Mouse (Mus musculus) retina, postnatal 7 days (tissue): Measurements from ENCODE around the gene Ppif.

Source experiments
- DNase-seq: peaks from one replicate; pipeline ENCODE4 v3.0.0-alpha.2; 2012; ENCODE audit warnings: low read depth, low spot score

Ppif gene

GRCm38 (mm10) chr14:25736589-25736988 is 42.6 kb downstream of the Ppif start:
- no peak for DNase-seq

- DNase-seq, result no peak
Measured at GRCm38 (mm10) chr14:25738591-25739001, 44.6 kb downstream of the Ppif start.

- DNase-seq, result no peak
Measured at GRCm38 (mm10) chr14:25739957-25740565, 46.1 kb downstream of the Ppif start.

GRCm38 (mm10) chr14:25741211-25741610 is 47.3 kb downstream of the Ppif start:
- DNase-seq, result no peak

GRCm38 (mm10) chr14:25741840-25742367 is 48.0 kb downstream of the Ppif start:
- DNase-seq, result no peak

- no peak for DNase-seq
Measured at GRCm38 (mm10) chr14:25742943-25743342, 49.0 kb downstream of the Ppif start.

GRCm38 (mm10) chr14:25745365-25746184 is 51.6 kb downstream of the Ppif start:
- DNase-seq, result no peak

GRCm38 (mm10) chr14:25746371-25746770 is 52.4 kb downstream of the Ppif start:
- DNase-seq, result no peak

- no peak for DNase-seq
Measured at GRCm38 (mm10) chr14:25746971-25747945, 53.3 kb downstream of the Ppif start.

- DNase-seq, result no peak
Measured at GRCm38 (mm10) chr14:25747996-25748756, 54.2 kb downstream of the Ppif start.

GRCm38 (mm10) chr14:25749143-25749909 is 55.4 kb downstream of the Ppif start:
- no peak for DNase-seq
